Mouse (Mus musculus) duodenum, adult 2 months (tissue): ENCODE results near the gene Rsph3b. TPM values are rescaled to one million over a fixed set of nuclear protein-coding genes. Genes with fewer than 3 reads are reported as not detected.

ENCODE experiments used
- polyA plus RNA-seq: library from polyadenylated mRNA; depleted of rRNA; stranded (reverse); fragments of >200 nt; gene quantifications from 2 replicates; pipeline ENCODE4 v1.2.3, GENCODE M21; 2012; ENCODE audit warnings: low replicate concordance; rRNA removed

Rsph3b gene
- polyA plus RNA-seq, result 25.1 and 29.1 TPM in 2 replicates

GRCm38 (mm10) chr17:6947984-6948768 lies at the start of gene Rsph3b:
Rsph3b (minus strand) TSS chr17:6948682.

GRCm38 (mm10) chr17:6978287-6979248 lies 30.1 kb upstream of the Rsph3b start, which contains the start of gene Gm49721:
Gm49721 (plus strand) TSS chr17:6978904.

GRCm38 (mm10) chr17:6970334-6970733 lies 21.9 kb upstream of the Rsph3b start, which contains the start of gene Rnaset2b:
Rnaset2b (plus strand) TSS chr17:6970634.

GRCm38 (mm10) chr17:6960776-6961175 lies 12.3 kb upstream of the Rsph3b start, which contains the start of gene Tagap1:
Tagap1 (minus strand) TSS chr17:6961156.

Other genes starting within 250 kb of the Rsph3b start
- 102 and 171 TPM in 2 replicates for gene Ezr, start 165.9 kb downstream of the Rsph3b start, polyA plus RNA-seq
- gene Tagap1, start 12.5 kb upstream of the Rsph3b start, polyA plus RNA-seq, result 3.1 and 4.2 TPM in 2 replicates
- 42.0 and 55.3 TPM in 2 replicates for gene Rnaset2b, start 22.0 kb upstream of the Rsph3b start, polyA plus RNA-seq
- 9.4 TPM in 1 of 2 replicates, not detected in the other for gene Gm49721, start 30.2 kb upstream of the Rsph3b start, polyA plus RNA-seq
- not detected in 2 replicates for gene Gm1604a, start 76.9 kb upstream of the Rsph3b start, polyA plus RNA-seq
- 1.5 and 1.6 TPM in 2 replicates for gene Rps6ka2, start 221.4 kb upstream of the Rsph3b start, polyA plus RNA-seq